Mouse (Mus musculus) heart, adult 8-10 months (tissue): ENCODE data around the gene Rfesd. TPM values are rescaled to one million over a fixed set of nuclear protein-coding genes. Genes with fewer than 3 reads are reported as not detected.

Source experiments
- DNase-seq: peaks from one replicate; pipeline ENCODE4 v3.0.0; 2022; ENCODE audit warnings: low spot score
- total RNA-seq, 4 experiments: library from RNA; stranded (reverse); gene quantifications; 2 replicates each; pipeline ENCODE4 v1.2.4; 2022

The Rfesd gene
- total RNA-seq, 4 experiments from 2014 or later, result 12.0 to 18.5 (median 15.0) TPM

- no peak for DNase-seq
These were observed 36.6 kb downstream of the Rfesd start for GRCm38 (mm10) chr13:75981901-75982300.

GRCm38 (mm10) chr13:75976649-75977048 is 41.9 kb downstream of the Rfesd start:
- no peak for DNase-seq

GRCm38 (mm10) chr13:75976218-75976617 is 42.3 kb downstream of the Rfesd start:
- no peak for DNase-seq

- no peak for DNase-seq
These were observed 42.9 kb downstream of the Rfesd start for GRCm38 (mm10) chr13:75975629-75976028.

DNA sequence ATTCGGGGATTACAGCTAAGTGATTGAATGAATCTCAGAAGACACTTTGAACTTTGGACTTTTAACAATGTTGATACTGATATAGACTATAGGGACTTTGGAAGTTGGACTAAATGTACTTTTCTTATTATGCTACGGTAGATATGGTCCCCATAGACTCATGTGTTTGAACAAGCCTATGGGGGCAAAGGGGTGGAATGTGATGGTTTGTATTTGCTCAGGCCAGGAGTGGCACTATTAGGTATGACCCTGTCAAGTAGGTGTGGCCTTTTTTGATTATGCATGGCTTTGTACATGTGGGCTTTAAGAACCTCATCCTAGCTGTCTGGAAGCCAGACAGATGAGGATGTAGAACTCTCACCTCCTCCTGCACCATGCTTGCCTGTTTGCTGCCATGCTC is 44.0 kb downstream of the Rfesd start:
- DNase-seq, result no peak

- DNase-seq, result no peak
These were observed 51.7 kb downstream of the Rfesd start, which contains the start of gene Spata9 for GRCm38 (mm10) chr13:75966850-75967249. TSS of gene Spata9 (plus strand) at chr13:75967150.

GRCm38 (mm10) chr13:75955357-75955992 is 63.0 kb downstream of the Rfesd start:
- DNase-seq, result no peak

Other genes starting within 250 kb of the Rfesd start
- gene Glrx, start 178.9 kb downstream of the Rfesd start, total RNA-seq, result 10 to 100 TPM; 32.4 to 45.3 (median 39.7) TPM
- gene Rhobtb3, start 74.8 kb downstream of the Rfesd start, total RNA-seq, result 10 to 100 TPM; 10.2 to 12.3 (median 11.4) TPM
- not detected for gene Spata9, start 51.6 kb downstream of the Rfesd start, total RNA-seq
- gene Gpr150, start 38.3 kb upstream of the Rfesd start, total RNA-seq, result not detected
- gene Arsk, start 79.9 kb upstream of the Rfesd start, total RNA-seq, result 1 to 10 TPM; 4.3 to 5.7 (median 5.0) TPM
- gene Ttc37, start 80.0 kb upstream of the Rfesd start, total RNA-seq, result 10 to 100 TPM in 3 of 4 experiments, 1 to 10 TPM in 1; 8.8 to 11.0 (median 10.2) TPM